Mouse (Mus musculus) kidney, adult 2 months (tissue): ENCODE data around the gene Iqcf3. TPM values are rescaled to one million over a fixed set of nuclear protein-coding genes. Genes with fewer than 3 reads are reported as not detected.

ENCODE experiments used
- DNase-seq: peaks from one replicate; pipeline ENCODE4 v3.0.0; 2021
- H3K27ac ChIP-seq: fragments of 200-500 bp; 2 replicates; pipeline ENCODE4 v1.5.1; 2012; ENCODE audit warnings: low read depth, low read length, control low read depth, inconsistent platforms; ENCODE audit not compliant: insufficient read depth
- H3K27me3 ChIP-seq: fragments of 200-500 bp; replicated peaks from 2 replicates; pipeline ENCODE4 v1.6.1; 2012; ENCODE audit warnings: mild to moderate bottlenecking, moderate library complexity, low read length, inconsistent platforms; ENCODE audit not compliant: control insufficient read depth, insufficient read depth
- H3K36me3 ChIP-seq: fragments of 200-500 bp; 2 replicates; pipeline ENCODE4 v1.6.1; 2012; ENCODE audit warnings: mild to moderate bottlenecking, moderate library complexity, low read length, inconsistent platforms; ENCODE audit not compliant: control insufficient read depth, insufficient read depth
- H3K4me1 ChIP-seq: fragments of 200-500 bp; 2 replicates; pipeline ENCODE4 v1.6.1; 2011; ENCODE audit warnings: low read length; ENCODE audit not compliant: control insufficient read depth, insufficient read depth
- H3K4me3 ChIP-seq: fragments of 200-500 bp; 2 replicates; pipeline ENCODE4 v1.5.1; 2011; ENCODE audit warnings: mild to moderate bottlenecking, low read depth, low read length, control low read depth; ENCODE audit not compliant: insufficient read depth
- CTCF ChIP-seq: fragments of 200-500 bp; conservative IDR thresholded peaks from 2 replicates; pipeline ENCODE4 v1.5.1; 2011; ENCODE audit warnings: low read depth, mild to moderate bottlenecking, control low read depth, low read length, moderate library complexity, mixed read lengths; ENCODE audit not compliant: insufficient read depth, insufficient read length
- POLR2A ChIP-seq: fragments of 200-500 bp; IDR thresholded peaks from one replicate; pipeline ENCODE4 v1.6.1; 2011; ENCODE audit warnings: low read depth, low read length, control low read depth
- WGBS: fragments of 180-500 bp; shearing (Covaris S2); methylation state at CpG from one replicate; pipeline ENCODE4 v1.1.7; 2018; 5-methylcytosine and 5-hydroxymethylcytosine counted together
- polyA plus RNA-seq: library from polyadenylated mRNA; depleted of rRNA; stranded (reverse); fragments of >200 nt; gene quantifications from 2 replicates; pipeline ENCODE4 v1.2.3, GENCODE M21; 2012

Gene Iqcf3
- polyA plus RNA-seq, 1 experiment = 0.06 TPM

DNA sequence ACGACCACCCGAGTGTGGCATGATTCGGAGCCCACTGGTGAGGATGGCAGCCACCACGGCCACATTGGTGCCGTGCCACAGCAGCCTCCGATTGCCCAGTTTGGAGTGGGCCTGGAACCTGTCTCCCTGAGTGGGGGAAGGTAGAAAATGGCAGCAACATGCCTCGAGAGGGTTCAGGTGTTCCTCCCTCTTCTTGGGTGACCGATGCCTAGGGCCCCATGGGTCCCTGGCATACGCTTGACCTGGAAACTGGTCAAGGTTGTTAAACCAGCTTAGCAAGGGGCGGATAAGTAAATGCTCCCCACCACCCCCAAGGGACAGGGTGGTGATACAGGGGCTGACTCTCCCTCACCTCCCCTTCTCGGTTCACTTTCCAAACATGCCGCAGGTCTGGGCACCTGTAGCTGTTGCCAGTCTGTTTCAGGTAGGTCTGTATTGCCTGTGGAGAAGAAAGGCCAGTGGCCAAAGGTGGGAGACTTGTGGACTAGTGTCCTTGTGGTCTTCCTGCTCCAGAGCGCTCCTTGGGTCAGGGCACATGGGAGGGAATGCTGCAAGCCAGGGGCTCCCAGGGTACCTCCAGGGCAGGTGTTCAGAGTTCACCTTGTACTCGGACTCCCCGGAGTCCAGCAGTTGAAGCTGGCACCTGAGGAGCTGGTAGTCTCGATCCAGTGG, 88.2 kb downstream of the Iqcf3 start:
- no peak for TF ChIP-seq POLR2A
- TF ChIP-seq CTCF = no peak
- Histone ChIP-seq H3K4me1 (peaks cover 18% of the 10 kb centered on the region), H3K4me3 (no peak overlapping the region), H3K36me3 (no peaks in the 10 kb centered on the region), H3K27ac (no peak overlapping the region), H3K27me3 (no peaks in the 10 kb centered on the region)
- peak; percentile 82 for DNase-seq
- WGBS = 69% methylated on average over 16 of the region's 16 CpGs

DNA sequence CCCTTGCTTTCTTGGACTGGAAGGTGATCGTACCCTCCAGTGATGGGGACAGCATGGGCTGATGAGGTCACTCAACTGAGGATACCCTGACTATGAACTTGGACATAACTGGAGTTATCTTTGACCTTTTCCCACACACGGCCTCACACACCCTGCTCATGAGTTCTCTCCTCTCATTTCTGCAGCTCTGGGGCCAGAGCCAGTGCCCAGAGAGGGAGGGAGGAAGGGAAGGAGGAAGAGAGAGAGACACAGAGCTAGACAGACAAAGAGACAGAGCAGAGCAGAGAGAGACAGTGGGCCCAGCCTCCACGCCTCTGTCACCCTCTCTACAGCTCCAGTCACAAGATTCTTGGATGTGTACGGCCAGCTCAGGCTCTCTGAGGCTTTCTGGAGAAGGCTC, 89.1 kb downstream of the Iqcf3 start:
- no peak for TF ChIP-seq POLR2A
- WGBS = 55% methylated on average over 4 of the region's 4 CpGs
- DNase-seq = peak; percentile 49
- H3K4me3 ChIP-seq = no peak overlapping the region
- H3K27ac ChIP-seq = 0 out of 2 replicates have a peak overlapping the region, but pooled peaks have one; percentile 12
- H3K36me3 ChIP-seq = no peaks in the 10 kb centered on the region
- H3K4me1 ChIP-seq = peaks cover 13% of the 10 kb centered on the region
- H3K27me3 ChIP-seq = no peaks in the 10 kb centered on the region

DNA sequence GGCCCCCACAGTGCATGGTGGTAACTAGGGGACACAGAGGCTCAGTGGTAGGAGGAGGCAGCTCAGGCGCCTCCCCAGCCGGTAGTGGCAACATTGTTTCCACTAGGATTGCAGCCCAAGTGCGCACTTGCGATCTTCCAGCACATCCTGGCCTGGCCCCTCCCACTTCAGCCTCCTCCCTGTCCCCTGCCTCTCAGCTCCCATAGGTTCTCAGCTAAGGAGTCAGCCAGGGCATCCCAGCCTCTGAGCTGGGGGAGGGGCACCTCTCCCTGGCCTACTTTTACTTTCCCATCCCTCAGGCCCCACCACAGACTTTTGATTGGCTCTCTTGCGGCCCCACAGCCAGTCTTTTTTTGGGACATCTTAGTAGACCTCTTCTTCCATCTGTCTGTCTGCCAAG, 89.5 kb downstream of the Iqcf3 start:
- Histone ChIP-seq H3K36me3 (no peaks in the 10 kb centered on the region), H3K4me3 (peak overlapping the region; percentile 2; the same call in 1 of the 2 replicates), H3K4me1 (peaks cover 13% of the 10 kb centered on the region), H3K27ac (peak overlapping the region; percentile 13; the same call in 1 of the 2 replicates), H3K27me3 (no peaks in the 10 kb centered on the region)
- DNase-seq = peak; percentile 81
- TF ChIP-seq POLR2A = no peak
- TF ChIP-seq CTCF = no peak
- WGBS = 50% methylated on average over 5 of the region's 5 CpGs

DNA sequence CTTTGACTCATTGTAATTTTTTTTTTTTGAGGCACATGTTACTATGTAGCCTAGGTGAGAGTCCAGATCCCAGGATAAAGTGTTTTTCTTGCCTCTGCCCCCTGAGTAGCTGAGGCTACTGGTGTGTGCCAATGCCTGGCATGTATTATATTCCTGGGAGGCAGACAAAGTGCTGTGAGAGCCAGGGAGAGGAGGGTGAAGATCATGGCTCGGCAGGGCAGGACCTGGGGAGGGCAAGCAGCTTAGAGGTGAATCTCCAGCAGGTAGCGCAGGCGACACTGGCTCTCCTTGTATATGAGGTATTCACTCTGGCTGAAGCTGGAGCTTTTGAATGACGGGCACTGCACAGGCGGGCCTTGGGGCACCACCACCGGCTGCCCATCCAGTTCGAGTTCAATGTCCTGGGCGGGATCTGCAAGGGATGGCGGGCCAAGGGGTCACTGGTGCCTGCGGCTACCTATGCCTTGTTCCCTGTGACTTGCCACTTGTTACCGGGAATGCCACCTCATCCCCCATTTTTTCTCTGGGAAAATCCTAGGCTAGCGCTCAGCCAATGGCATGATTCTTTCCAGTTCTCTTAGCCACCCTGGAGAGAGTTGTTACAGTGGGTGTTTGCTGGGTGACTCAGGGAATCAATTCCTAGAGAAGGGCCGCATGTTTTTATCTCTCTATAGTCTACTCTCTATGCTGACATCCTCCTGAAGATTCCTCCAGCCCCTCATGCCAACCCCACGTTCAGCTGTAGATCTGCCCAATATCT, 90.3 kb downstream of the Iqcf3 start:
- Histone ChIP-seq H3K4me1 (peaks cover 13% of the 10 kb centered on the region), H3K27ac (peak overlapping the region; percentile 13; the same call in 1 of the 2 replicates), H3K36me3 (no peaks in the 10 kb centered on the region), H3K27me3 (no peaks in the 10 kb centered on the region), H3K4me3 (peak overlapping the region; percentile 2; the same call in 1 of the 2 replicates)
- TF ChIP-seq CTCF (no peak), POLR2A (no peak)
- 66% methylated on average over 14 of the region's 14 CpGs for WGBS
- DNase-seq = peak; percentile 53

DNA sequence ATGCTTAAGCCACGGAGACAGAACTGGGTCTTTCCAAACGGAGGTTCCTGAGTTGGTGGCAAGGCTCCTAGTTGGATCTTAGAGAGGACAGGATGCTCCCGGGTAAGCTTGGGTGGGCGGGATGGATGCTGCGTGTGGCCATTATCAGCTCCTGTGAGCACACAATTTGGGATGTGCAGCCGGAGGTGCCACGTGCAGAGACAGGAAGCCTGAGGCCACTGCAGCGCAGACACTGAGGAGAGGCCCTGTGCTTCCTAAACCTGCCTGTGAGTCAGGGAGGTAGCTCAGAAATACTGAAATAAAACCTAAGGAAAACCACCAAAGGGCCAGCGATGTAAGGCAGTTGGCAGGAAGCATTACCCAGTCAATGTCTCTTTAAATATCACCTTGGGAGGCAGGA, 91.7 kb downstream of the Iqcf3 start:
- no peak overlapping the region for H3K4me3 ChIP-seq
- no peaks in the 10 kb centered on the region for H3K36me3 ChIP-seq
- no peaks in the 10 kb centered on the region for H3K27me3 ChIP-seq
- H3K27ac ChIP-seq = no peak overlapping the region
- no peak for TF ChIP-seq CTCF
- no peak for TF ChIP-seq POLR2A
- H3K4me1 ChIP-seq = peaks cover 3% of the 10 kb centered on the region; the same call in 1 of the 2 replicates
- no peak for DNase-seq
- WGBS = 68% methylated on average over 9 of the region's 9 CpGs

DNA sequence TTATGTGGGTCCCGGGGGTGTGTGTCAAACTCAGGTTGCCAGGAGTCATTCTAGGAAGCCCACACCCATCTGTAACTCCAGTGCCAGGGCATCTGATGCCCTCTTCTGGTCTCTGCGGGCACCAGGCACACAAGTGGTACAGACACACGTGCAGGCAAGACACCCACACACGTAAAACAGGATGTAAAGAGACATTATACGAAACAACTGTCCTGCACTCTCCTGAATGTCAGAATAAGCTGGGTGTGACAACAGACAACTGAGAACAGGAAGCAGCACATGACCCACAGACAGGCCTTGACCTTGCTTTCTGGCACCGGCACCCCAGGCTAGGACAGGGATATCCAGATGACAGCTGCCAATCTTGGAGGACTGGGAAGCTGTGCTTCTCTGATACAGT, 92.1 kb downstream of the Iqcf3 start:
- no peak for DNase-seq
- no peak overlapping the region for H3K4me3 ChIP-seq
- no peak for TF ChIP-seq POLR2A
- peak; percentile 28; the same call in 1 of the 2 replicates for TF ChIP-seq CTCF

DNA sequence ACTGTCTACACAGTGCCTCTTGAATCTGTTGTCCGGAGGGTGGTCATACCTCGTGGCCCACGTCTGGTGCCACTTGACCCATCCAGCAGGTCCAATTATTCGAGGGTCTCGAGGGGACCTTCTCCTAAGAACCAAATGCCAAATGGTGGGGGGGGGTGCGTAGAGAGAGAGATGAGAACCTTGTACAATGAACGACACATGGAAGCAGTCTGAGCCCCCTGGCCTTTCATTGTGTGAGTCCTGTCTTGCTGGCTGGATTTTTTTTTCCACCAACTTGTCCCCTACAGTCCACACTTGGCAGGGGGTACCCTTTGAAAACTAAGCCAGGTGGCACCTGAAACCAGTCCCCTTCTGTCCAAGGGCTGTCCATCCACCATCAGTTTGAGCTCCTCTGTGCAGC, 93.7 kb downstream of the Iqcf3 start:
- no peak for DNase-seq
- Histone ChIP-seq H3K4me3 (no peak overlapping the region), H3K27me3 (no peaks in the 10 kb centered on the region), H3K36me3 (no peaks in the 10 kb centered on the region), H3K27ac (no peak overlapping the region), H3K4me1 (no peaks in the 10 kb centered on the region)
- TF ChIP-seq POLR2A (no peak), CTCF (no peak)
- WGBS = 94% methylated on average over 7 of the region's 7 CpGs

More for the DNA sequence above, 92.1 kb downstream of the Iqcf3 start:
- Histone ChIP-seq H3K36me3 (no peaks in the 10 kb centered on the region), H3K27me3 (no peaks in the 10 kb centered on the region), H3K4me1 (peaks cover 1% of the 10 kb centered on the region; the same call in 1 of the 2 replicates), H3K27ac (no peak overlapping the region)
- WGBS = 54% methylated on average over 6 of the region's 6 CpGs
